Mouse (Mus musculus): ENCODE results near the gene Pigk. TPM values are rescaled to one million over a fixed set of nuclear protein-coding genes. Genes with fewer than 3 reads are reported as not detected.
A peak's percentile ranks its signal among the peaks of the same experiment; 100 is the strongest.

Pigk gene
- polyA plus RNA-seq, 1 experiment from 2014 or later = 53.0 TPM

DNA sequence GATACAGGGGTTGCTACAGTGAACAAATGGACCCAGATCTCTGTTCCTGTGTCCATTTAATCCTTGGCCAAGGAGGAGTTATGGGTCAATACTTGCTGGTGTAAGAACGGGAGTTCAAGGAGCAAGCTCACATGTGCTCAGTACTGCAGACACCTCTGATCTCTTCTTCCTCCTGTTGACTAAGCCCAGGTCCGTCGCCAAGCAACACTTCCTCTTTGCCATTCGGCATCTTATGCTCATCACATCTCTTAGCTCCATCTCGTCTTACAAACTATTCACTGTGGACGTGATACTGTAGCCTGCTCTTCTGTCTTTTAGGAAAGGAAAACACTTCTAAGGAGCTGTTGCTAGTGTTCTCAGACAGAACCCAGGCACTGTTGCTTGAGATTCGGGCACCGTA, 203.7 kb downstream of the Pigk start:
- Histone ChIP-seq H3K9me3 (no peaks in the 10 kb centered on the region), H3K9ac (no peak overlapping the region), H3K27ac (0 out of 2 replicates have a peak overlapping the region, but pooled peaks have one; percentile 26), H3K36me3 (replicated peaks) (no peaks in the 10 kb centered on the region), H3K4me3 (no peak overlapping the region), H3K4me2 (no peak overlapping the region), H3K4me1 (no peaks in the 10 kb centered on the region), H3K27me3 (replicated peaks) (no peaks in the 10 kb centered on the region)
- no peak for ATAC-seq (replicated peaks)
- WGBS = 76% methylated on average over 8 of the region's 8 CpGs

DNA sequence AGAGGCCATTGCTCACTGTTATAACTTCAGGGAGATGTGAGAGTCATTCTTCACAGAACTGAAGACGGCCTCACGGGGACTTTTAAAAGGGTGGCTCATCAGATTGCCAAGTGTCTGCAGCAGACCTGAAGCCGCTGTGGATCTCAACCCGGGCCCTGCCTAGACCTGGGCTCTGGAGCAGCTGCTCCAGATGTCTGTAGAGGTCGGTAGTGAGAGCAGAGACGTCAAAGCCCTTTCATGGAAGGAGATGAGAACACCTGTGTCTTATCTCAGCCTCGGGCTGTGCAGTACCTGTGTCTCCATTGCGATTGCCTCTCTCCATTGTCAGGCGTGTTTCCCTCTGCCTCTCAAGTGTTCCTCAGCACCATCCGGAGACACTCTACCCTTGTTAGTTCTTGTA, 205.2 kb downstream of the Pigk start:
- Histone ChIP-seq H3K4me1 (no peaks in the 10 kb centered on the region), H3K27me3 (replicated peaks) (no peaks in the 10 kb centered on the region), H3K4me3 (no peak overlapping the region), H3K36me3 (replicated peaks) (no peaks in the 10 kb centered on the region), H3K27ac (no peak overlapping the region), H3K9ac (no peak overlapping the region), H3K4me2 (no peak overlapping the region), H3K9me3 (no peaks in the 10 kb centered on the region)
- ATAC-seq (replicated peaks) = no peak
- WGBS = 74% methylated on average over 10 of the region's 10 CpGs

DNA sequence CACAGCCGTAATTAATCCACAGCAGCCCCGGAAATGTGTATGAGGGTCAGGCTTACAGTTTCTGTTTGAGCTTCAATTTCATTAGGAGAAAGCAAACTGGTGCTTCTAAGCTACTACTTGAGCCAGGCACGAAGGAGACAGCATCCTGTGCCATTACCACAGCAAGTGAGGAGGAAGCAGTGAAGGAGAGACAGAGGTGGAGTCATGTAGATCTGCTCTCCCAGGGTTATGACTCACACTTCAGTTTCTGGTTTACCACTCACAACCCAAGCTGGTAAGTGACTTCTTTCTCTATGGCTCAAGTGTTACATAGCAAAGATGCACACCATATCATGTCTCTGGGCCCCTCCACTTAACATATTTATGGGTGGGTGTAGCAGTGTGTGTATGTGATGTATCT, 206.5 kb downstream of the Pigk start:
- WGBS = 83% methylated on average over 3 of the region's 3 CpGs
- no peak overlapping the region for H3K9ac ChIP-seq
- no peak overlapping the region for H3K4me2 ChIP-seq
- H3K4me3 ChIP-seq = no peak overlapping the region
- H3K4me1 ChIP-seq = no peaks in the 10 kb centered on the region
- H3K27me3 ChIP-seq (replicated peaks) = no peaks in the 10 kb centered on the region
- H3K27ac ChIP-seq = no peak overlapping the region
- no peaks in the 10 kb centered on the region for H3K36me3 ChIP-seq (replicated peaks)
- no peak for ATAC-seq (replicated peaks)
- no peaks in the 10 kb centered on the region for H3K9me3 ChIP-seq

DNA sequence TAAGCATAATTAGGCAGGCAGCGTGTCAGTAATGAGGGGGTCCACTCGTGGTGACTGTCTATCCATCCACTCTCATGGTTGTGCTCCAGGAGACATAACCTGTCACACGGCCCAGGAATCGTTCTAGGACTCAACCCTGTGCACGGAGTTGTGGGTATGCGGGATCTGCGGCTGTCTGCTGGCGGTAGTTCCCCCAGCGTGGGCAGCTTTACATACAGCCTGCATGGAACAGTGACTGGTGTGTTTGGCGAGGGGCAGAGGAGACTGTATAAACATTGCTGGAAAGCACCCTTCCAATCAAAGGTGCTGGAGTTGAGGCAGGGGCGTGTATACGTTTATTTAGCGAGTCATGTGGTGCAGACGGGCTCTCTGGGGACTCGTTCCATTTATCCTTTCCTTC, 209.6 kb downstream of the Pigk start:
- Histone ChIP-seq H3K4me3 (no peak overlapping the region), H3K4me2 (no peak overlapping the region), H3K9ac (no peak overlapping the region), H3K9me3 (no peaks in the 10 kb centered on the region), H3K27me3 (replicated peaks) (no peaks in the 10 kb centered on the region), H3K36me3 (replicated peaks) (no peaks in the 10 kb centered on the region), H3K27ac (no peak overlapping the region), H3K4me1 (peaks cover 8% of the 10 kb centered on the region)
- ATAC-seq (replicated peaks) = peak; percentile 51; the same call in 1 of the 2 replicates
- WGBS = 64% methylated on average over 15 of the region's 15 CpGs

DNA sequence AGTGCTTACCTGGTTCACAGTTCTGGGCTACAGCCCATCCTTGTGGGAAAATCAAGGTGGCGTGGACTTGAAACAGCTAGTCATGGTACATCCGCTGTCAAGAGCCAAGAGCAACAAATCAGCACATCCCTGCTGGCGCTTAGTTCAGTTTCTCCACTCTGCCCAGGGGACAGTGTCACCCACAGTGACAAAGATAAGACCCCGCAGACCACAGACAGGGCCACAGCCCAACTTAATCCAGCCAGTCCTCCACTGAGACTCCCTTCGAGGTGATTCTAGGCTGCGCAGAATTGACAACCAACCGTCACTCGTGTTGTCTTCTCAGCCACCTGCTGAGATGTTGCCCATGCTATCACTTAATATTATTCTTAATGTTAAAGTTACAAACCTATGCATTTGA, 211.5 kb downstream of the Pigk start:
- Histone ChIP-seq H3K27me3 (replicated peaks) (no peaks in the 10 kb centered on the region), H3K9ac (no peak overlapping the region), H3K9me3 (no peaks in the 10 kb centered on the region), H3K4me2 (no peak overlapping the region), H3K27ac (no peak overlapping the region), H3K4me1 (peaks cover 20% of the 10 kb centered on the region), H3K36me3 (replicated peaks) (no peaks in the 10 kb centered on the region), H3K4me3 (no peak overlapping the region)
- ATAC-seq (replicated peaks) = no peak
- 91% methylated on average over 8 of the region's 8 CpGs for WGBS

DNA sequence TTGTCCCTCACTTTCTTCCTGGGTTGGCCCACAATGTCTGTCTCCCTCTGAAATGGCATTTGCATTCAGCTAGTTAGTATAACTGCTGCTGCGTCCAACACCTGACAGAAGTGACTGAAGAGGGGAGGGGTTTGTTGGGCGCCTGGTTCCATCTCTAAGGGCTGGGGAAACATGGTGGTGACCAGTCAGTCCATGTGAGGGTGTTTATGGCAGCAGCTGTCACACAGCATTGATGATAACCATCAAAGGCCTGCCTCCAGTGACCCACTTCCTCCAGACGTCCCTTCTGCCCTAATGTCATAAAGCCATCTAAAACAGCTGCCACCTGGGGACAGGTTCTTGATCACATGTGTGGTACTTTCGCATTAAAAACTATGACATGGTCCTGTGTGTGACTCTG, 212.3 kb downstream of the Pigk start:
- Histone ChIP-seq H3K36me3 (replicated peaks) (no peaks in the 10 kb centered on the region), H3K4me2 (no peak overlapping the region), H3K27ac (no peak overlapping the region), H3K27me3 (replicated peaks) (no peaks in the 10 kb centered on the region), H3K4me3 (no peak overlapping the region), H3K4me1 (peaks cover 20% of the 10 kb centered on the region), H3K9ac (no peak overlapping the region), H3K9me3 (no peaks in the 10 kb centered on the region)
- no peak for ATAC-seq (replicated peaks)
- 73% methylated on average over 4 of the region's 4 CpGs for WGBS

DNA sequence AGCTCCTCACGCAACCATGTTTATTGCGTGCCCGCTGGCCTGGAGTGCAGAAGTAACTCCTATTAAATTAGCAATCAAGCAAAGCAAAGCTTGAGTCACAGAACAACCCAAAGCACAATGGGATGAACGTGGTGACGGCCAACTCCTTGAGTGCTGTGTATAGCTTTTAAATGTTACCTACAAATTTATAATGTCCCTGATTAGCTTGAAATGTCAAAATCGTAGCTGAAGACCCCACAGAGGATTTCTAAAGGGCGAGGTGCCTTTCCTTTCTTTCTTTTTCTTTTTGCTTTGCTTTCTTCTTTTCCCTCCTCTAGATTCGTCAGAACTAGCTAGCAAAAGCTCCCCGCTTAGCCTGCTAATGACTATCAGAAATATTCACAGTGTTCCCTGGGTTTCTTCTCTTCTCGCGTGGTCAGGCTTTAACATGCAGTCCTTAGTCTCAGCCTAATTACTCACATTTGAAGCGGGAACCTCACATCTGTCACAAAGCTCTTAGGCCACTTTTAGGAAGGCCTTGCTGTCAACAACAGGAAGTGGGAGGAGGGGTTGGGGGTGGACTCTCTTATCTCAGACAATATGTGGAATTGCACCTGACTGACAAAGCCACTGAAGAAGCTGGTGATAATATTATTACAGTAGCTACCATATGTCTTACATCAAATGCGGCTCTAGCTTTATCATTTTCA, 214.5 kb downstream of the Pigk start:
- H3K4me1 ChIP-seq = peaks cover 20% of the 10 kb centered on the region
- H3K4me3 ChIP-seq = no peak overlapping the region
- H3K9ac ChIP-seq = no peak overlapping the region
- 0 out of 2 replicates have a peak overlapping the region, but pooled peaks have one; percentile 16 for H3K27ac ChIP-seq
- ATAC-seq (replicated peaks) = no peak
- 61% methylated on average over 13 of the region's 13 CpGs for WGBS
- no peaks in the 10 kb centered on the region for H3K27me3 ChIP-seq (replicated peaks)
- H3K36me3 ChIP-seq (replicated peaks) = no peaks in the 10 kb centered on the region
- no peaks in the 10 kb centered on the region for H3K9me3 ChIP-seq
- no peak overlapping the region for H3K4me2 ChIP-seq

DNA sequence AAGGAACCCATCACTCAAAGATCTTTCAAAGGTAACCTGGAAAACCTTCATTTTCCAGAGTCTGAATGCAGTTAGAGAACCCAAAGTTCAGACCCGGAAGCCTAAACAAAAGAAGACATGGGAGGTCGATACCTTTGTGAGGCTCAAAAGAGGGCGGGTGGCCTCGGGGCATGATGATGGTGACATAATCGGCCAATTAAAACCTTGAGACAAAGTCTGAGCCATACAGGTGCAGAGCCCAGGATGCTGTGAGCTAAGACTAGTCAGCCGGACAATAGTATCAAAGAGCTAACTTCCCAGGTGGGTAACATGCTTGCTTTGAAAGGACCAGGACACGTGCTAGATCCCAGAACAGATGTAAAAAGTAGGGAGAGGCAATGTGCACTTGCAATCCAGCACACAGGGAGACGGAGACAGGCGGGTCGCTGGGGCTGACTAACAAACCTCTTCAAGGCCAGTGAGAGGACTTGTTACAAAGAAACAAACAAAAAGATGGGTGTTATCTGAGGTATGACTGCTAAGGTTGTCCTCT, 215.4 kb downstream of the Pigk start:
- no peak overlapping the region for H3K9ac ChIP-seq
- H3K27me3 ChIP-seq (replicated peaks) = no peaks in the 10 kb centered on the region
- H3K9me3 ChIP-seq = no peaks in the 10 kb centered on the region
- peak; percentile 29; the same call in 1 of the 2 replicates for ATAC-seq (replicated peaks)
- peaks cover 20% of the 10 kb centered on the region for H3K4me1 ChIP-seq
- H3K4me2 ChIP-seq = no peak overlapping the region
- WGBS = 71% methylated on average over 10 of the region's 10 CpGs
- H3K4me3 ChIP-seq = no peak overlapping the region
- H3K36me3 ChIP-seq (replicated peaks) = no peaks in the 10 kb centered on the region
- 0 out of 2 replicates have a peak overlapping the region, but pooled peaks have one; percentile 16 for H3K27ac ChIP-seq

DNA sequence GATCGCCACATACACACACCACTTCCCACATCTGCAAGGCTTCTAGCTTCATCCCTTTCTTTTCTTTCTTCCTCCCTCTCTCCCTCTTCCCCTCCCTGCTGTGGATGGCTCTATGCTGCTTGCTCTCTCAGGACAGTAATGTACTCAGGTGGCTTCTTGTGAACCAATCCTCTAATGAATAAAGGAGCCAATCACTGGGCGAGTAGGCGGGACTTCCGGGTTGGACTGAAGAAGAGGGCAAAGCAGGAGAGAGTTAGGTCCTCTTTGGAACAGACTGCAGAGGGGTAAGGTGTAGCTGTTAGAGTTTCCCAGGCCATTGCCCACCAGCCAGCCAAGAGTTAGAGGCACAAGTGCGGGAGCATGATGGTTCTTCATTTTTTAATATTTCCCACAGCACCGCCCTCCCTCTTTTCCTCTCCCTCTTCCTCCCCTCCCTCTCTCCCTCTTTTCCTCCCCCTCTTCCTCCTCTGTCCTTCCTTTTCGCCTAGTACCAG, 215.9 kb downstream of the Pigk start:
- no peak overlapping the region for H3K4me3 ChIP-seq
- no peak overlapping the region for H3K4me2 ChIP-seq
- no peak overlapping the region for H3K9ac ChIP-seq
- no peaks in the 10 kb centered on the region for H3K27me3 ChIP-seq (replicated peaks)
- no peaks in the 10 kb centered on the region for H3K36me3 ChIP-seq (replicated peaks)
- H3K27ac ChIP-seq = no peak overlapping the region
- H3K4me1 ChIP-seq = peaks cover 20% of the 10 kb centered on the region
- H3K9me3 ChIP-seq = no peaks in the 10 kb centered on the region
- 86% methylated on average over 7 of the region's 7 CpGs for WGBS
- 0 out of 2 replicates have a peak, but pooled peaks have one; percentile 19 for ATAC-seq (replicated peaks)

DNA sequence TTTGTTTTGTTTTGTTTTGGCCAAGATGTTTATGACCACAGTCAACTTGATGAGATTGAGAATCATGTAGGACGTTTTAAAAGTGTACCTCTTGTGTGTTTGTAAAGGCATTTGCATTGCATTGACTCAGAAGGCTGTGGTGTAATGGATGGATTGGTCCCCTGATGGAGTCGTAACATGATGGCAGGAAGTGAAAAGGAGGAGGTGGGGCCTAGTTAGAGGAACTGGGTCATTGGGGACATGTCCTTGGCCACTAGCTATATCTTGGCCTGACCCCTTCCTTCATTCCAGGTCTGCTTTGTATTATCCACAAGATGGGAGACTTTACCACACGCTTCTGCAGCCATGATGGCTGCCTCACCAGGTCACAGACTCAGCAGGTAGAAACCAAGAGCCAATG, 217.5 kb downstream of the Pigk start:
- Histone ChIP-seq H3K4me1 (peaks cover 20% of the 10 kb centered on the region), H3K36me3 (replicated peaks) (no peaks in the 10 kb centered on the region), H3K4me3 (no peak overlapping the region), H3K9me3 (no peaks in the 10 kb centered on the region), H3K9ac (no peak overlapping the region), H3K4me2 (no peak overlapping the region), H3K27me3 (replicated peaks) (no peaks in the 10 kb centered on the region), H3K27ac (no peak overlapping the region)
- no peak for ATAC-seq (replicated peaks)
- WGBS = 86% methylated on average over 3 of the region's 3 CpGs

DNA sequence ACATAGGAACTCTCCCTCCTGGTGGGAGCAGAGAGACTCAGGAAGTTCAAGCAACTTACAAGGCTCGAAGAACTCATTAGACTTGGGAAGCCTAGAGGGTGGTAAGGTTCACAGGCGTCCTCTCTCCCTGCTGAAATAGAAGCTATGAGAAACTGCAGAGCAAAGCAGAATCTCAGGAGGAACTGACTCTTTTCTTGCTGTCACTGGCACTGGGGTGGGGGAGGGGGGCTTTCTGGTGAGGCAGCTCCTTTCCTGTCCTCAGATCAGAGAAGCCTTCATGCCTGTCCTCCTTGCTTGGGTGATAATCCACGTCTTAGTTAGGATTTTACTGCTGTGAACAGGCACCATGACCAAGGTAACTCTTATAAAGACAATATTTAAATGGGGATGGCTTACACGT, 218.2 kb downstream of the Pigk start:
- WGBS = 73% methylated on average over 4 of the region's 4 CpGs
- Histone ChIP-seq H3K9me3 (no peaks in the 10 kb centered on the region), H3K4me3 (no peak overlapping the region), H3K27me3 (replicated peaks) (no peaks in the 10 kb centered on the region), H3K36me3 (replicated peaks) (no peaks in the 10 kb centered on the region), H3K9ac (no peak overlapping the region), H3K4me2 (no peak overlapping the region), H3K4me1 (peaks cover 20% of the 10 kb centered on the region), H3K27ac (no peak overlapping the region)
- ATAC-seq (replicated peaks) = no peak

DNA sequence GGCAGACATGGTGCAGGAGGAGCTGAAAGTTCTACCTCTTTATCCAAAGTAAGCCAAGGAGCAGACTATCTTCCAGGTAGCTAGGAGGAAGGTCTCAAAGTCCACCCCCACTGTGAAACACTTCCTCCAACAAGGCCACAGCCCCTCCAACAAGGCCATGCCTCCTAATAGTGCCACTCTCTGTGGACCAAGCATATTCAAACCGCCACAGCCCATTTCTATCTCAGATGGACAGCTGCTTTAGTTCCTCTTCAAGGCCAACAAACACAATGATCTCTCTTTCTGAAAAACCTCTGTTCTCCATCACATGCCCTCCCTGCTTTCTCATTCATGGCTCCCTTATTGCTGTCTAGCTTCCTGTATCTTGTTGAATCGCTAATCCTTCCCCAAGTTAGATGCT, 218.6 kb downstream of the Pigk start:
- no peak overlapping the region for H3K4me3 ChIP-seq
- no peak for ATAC-seq (replicated peaks)
- 87% methylated on average over 2 of the region's 2 CpGs for WGBS
- H3K9ac ChIP-seq = no peak overlapping the region
- no peak overlapping the region for H3K27ac ChIP-seq
- H3K9me3 ChIP-seq = no peaks in the 10 kb centered on the region
- H3K27me3 ChIP-seq (replicated peaks) = no peaks in the 10 kb centered on the region
- H3K4me1 ChIP-seq = peaks cover 16% of the 10 kb centered on the region
- no peak overlapping the region for H3K4me2 ChIP-seq
- H3K36me3 ChIP-seq (replicated peaks) = no peaks in the 10 kb centered on the region

DNA sequence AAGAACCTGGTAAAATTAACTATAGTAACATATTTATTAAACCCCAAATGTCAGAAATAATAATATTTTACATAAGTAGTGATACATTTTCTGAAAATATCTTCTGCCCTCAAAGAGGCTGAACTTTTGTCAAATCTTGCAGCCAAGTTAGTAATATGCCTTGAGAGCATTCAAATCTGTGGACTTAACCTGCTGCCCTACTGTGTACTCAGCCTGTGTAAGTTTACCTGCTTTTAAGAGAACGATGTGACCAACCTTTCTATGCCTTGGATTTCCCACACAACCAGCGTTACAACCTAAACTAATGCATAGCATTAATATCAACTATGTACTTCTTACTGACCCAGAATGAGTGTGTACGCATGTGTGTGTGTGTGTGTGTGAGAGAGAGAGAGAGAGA, 219.8 kb downstream of the Pigk start:
- Histone ChIP-seq H3K4me1 (peaks cover 10% of the 10 kb centered on the region), H3K9ac (no peak overlapping the region), H3K27ac (no peak overlapping the region), H3K36me3 (replicated peaks) (no peaks in the 10 kb centered on the region), H3K27me3 (replicated peaks) (no peaks in the 10 kb centered on the region), H3K4me2 (no peak overlapping the region), H3K4me3 (no peak overlapping the region), H3K9me3 (no peaks in the 10 kb centered on the region)
- ATAC-seq (replicated peaks) = no peak
- WGBS = 97% methylated on average over 3 of the region's 3 CpGs

All from midbrain, embryonic 15.5 days (tissue).